Mouse (Mus musculus): ENCODE measurements around the gene Zbtb4.

DNA sequence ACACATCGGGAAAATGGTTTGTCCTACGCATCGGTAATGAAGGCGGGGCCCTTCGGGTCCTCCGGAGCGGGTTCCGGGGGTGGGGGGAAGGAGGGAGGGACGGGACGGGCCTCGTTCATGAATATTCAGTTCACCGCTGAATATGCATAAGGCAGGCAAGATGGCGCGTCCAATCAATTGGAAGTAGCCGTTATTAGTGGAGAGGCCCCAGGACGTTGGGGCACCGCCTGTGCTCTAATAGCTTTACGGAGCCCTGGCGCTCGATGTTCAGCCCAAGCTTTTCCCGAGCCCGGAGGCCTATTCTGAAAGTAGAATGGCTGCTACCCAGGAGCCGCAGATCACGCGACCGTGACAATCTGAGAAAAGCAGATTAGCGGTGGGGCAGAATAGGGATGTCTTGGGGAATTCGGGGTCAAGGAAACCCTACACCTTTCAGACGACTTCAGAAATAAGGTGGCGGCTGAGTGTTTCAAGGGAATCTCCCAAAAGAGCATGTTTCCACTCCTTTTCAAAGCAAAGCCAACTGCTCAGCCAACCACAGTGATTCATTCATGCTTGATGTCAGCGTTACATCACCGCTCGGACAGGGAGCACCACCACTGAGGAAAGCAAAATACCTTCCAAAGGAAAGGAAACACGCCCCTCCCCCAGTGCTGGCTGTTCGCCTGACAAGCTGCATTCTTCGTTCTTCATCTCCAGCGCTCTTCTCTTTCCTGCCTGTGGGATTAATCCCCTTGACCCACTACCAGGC is 6.6 kb upstream of the Zbtb4 start:
- no peak for TF ChIP-seq USF1 (IDR thresholded peaks at IDR 0.05; ENCODE audit: low read depth)
- TF ChIP-seq CTCF (IDR thresholded peaks at IDR 0.05; ENCODE audit: control insufficient read depth, insufficient read depth, insufficient read length) = no peak
- peak; percentile 52 for TF ChIP-seq MAX (IDR thresholded peaks at IDR 0.05)
